Mouse (Mus musculus): Measurements from ENCODE around the gene Creg2.
"Not testable (repeated sequence)": the region's sequence is repeated elsewhere in the genome, so short reads cannot be mapped to it uniquely, and the experiment has no call there.

Gene Creg2

GRCm38 (mm10) chr1:39651241-39651548 lies at the start of gene Creg2:
Gene Creg2 (minus strand): TSS chr1:39651474.
- DNase-seq (ENCODE audit: low spot score in 2 of 2), result no peak

DNA sequence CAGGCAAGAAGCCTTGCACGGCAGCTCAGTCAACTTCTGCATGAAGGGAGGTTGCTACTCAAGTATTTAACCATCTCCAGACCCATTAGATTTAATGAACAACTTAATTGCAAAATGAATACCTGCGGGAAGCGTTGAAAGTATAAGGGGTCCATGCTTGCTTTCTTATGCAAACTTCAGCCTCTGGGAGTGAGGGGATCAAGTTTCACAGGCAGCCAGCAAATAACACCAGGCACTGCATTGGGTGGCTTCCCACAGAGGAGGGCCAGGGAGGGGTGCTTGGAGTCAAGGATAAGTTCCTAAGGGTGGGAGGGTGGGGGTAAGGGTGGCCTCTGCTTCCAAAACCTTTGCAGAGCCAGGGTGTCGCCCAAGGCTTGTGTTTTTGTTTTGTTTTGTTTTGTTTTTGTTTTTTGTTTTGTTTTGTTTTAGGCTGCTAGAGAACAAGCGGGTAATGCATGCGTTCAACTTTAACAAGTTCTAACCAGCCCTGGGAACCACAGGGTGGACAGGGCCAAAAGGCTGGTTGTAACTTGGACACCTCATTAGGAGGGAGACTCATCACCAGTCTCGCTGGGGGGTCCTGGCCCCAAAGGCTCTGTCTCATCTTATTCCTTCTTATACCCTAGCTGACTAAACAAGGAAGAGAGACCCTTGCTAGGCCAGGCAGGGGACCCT lies 49.5 kb upstream of the Creg2 start:
- DNase-seq (ENCODE audit: low spot score in 2 of 2), result no peak

DNA sequence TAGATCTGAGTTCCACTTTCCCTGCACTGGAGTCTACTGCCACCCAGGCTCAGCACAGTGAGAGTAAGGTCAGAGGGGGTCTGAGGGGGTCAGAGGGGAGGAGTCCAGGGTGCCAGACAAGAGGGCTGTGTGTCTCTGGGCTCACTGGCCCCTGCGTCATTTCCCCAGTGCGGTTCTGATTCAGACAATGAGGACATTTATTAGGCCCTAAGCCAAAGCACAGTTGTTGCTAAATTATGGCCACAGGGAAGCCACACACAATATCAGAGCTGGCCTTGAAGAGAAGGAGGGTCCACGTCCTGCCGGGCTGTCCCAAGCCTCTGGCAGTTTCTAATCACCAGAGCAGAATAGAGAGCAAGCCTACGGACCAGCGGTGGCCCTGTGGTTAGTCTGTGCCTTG lies 47.2 kb upstream of the Creg2 start:
- no peak for DNase-seq (ENCODE audit: low spot score in 2 of 2)

GRCm38 (mm10) chr1:39695198-39695597 lies 43.9 kb upstream of the Creg2 start:
- DNase-seq (ENCODE audit: low spot score in 2 of 2), result no peak

DNA sequence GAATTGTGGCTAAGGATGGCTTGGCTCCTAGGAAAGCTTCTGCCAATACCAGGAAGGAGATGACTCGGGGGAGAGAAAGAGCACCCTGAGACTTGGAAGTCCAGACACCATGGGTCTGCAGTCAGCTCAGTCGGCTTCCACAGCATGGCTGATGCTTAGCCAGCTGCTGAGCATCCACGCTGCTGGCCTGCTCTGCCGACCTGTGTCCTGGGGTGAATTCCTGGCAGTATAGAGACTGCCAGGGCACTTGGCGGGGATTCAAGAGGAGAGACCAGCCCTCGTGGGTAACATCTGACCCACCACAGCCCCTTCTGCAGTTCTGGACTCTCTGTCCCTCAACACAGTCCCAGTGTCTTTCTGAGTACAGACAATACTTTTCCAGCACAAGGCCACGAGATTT lies 43.5 kb upstream of the Creg2 start:
- no peak for DNase-seq (ENCODE audit: low spot score in 2 of 2)

DNA sequence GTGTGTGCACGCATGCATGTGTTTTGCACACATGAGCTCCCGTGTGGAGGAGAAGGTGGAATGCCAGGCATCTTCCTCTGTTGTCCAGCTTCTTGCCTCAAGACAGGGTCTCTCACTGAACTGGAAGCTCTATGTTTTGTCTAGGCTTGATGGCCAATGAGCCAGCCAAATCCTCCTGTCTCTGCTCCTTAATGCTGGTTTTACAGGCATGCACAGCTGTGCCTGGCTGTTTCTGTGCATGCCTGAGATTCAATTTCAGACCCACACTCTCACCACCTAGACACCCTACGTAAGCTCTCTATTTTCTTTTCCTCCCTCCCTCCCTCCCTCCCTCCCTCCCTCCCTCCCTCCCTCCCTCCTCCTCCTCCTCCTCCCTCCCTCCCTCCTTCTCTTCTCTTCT lies 40.7 kb upstream of the Creg2 start:
- DNase-seq (ENCODE audit: low spot score in 2 of 2), result no peak

DNA sequence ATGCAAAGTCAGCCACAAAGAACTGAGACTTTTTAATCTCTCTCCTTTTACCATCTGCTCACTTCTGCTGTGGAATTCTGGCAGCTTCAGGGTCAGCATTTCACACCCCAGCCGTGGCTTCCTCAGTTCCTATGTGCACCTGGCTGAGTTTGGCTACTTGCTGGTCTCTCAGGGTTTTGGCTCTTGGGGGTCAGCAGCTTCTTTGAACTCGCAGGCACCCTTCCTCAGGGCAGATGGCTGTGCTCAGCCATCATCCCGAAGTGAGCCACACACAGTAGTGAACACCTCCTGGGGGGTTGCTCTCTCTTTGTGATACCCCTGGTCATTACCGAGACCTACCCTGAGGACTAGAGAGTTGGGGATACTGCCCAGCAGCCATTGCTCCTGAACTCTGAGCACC lies 39.8 kb upstream of the Creg2 start:
- DNase-seq (ENCODE audit: low spot score in 2 of 2), result no peak

- DNase-seq (ENCODE audit: low spot score in 2 of 2), result no peak
These were observed 37.3 kb upstream of the Creg2 start for GRCm38 (mm10) chr1:39688573-39688972.

- DNase-seq (ENCODE audit: low spot score in 2 of 2), result no peak
These were observed 36.0 kb upstream of the Creg2 start for GRCm38 (mm10) chr1:39687279-39687678.

DNA sequence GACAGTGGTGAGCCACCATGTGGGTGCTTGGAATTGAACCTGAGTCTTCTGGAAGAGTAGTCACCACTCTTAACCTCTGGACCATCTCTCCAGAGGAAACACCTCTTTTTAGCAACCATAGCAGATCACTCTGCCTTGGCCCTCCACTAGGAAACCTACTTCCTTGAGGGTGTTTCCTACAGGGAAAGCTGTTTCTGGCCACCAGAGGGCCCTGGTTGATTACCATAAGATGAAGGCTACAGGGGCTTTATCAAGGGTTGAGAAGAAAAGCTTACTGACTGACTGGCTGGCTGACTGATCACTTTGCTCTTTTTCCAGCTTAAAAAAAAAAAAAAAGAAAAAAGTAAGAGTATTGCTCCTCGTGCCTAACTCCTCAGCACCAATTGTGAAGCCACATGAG lies 34.6 kb upstream of the Creg2 start:
- peak; percentile 59 to 76 for DNase-seq (ENCODE audit: low spot score in 2 of 2)

DNA sequence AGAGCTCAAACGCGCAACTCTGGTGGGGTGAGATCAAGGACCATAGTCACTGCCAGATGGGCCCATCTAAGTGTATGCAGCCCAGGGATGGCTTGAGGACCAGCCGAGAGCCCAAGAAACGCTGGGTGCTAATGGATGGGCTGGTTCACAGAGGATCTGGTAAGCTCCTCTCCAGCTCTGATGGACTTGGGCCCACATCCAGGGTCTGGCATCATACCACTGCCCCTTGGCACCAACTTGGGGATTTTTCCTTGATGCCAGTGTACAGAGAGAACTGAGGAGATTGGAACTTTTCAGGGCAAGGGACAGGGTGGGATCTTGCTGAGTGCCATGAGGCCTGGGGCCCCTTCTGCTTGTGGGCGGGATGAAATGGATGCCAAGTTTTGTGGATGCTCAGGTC lies 30.4 kb upstream of the Creg2 start:
- no peak for DNase-seq (ENCODE audit: low spot score in 2 of 2)

GRCm38 (mm10) chr1:39680546-39680945 lies 29.3 kb upstream of the Creg2 start:
- DNase-seq (ENCODE audit: low spot score in 2 of 2), result no peak

DNA sequence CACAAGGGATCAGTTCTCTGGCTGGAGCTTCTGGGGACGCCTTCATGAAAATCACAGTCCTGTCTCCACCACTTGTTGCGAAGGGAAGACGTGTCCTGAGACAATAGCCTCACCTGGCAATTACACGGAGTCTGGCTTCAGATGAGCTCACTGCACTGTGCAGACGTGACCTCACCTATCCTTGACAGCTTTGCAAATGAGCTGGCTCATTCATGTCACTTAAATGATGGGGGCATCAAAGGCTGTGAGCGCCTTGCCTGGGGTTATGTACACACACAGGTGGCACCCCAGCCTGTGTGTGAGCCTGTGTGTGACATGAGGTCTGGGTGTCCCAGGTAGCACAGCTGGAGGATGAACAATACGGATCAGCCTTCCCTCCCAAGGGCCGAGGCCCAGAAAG lies 27.6 kb upstream of the Creg2 start:
- no peak for DNase-seq (ENCODE audit: low spot score in 2 of 2)

DNA sequence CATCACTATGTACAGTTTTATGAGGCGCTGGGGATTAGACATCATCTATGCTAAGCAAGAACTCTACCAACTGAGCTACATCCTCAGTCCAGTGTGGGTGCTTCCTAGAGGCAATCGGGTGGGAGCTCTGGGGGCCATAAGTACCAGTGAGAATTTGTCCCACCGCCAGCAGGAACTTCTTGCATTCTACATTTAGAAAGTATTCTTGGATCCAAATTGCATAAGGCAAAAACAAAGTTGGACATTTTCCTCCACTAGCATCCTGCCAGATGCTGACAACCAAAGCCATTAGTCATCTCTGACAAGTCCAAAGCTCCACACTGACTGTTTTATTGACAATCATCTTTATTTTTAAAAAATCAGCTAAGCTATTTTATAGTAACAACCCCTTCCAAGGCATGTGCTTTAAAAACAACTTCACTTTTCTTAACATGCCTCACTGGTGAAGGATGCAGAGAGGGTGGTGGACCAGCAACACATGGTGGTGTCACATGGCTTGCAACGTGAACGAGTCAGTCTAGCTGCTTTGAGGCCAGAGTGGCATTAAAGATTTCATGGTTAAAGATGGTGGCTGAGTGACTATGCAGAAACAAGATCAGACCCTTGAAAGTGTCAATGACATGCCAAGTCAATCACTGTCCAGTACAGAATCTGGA lies 25.1 kb upstream of the Creg2 start:
- peak in 1 of 2 experiments; percentile 26 for DNase-seq (ENCODE audit: low spot score in 2 of 2)

GRCm38 (mm10) chr1:39672362-39673105 lies 21.3 kb upstream of the Creg2 start:
- DNase-seq (ENCODE audit: low spot score in 2 of 2), result no peak

DNA sequence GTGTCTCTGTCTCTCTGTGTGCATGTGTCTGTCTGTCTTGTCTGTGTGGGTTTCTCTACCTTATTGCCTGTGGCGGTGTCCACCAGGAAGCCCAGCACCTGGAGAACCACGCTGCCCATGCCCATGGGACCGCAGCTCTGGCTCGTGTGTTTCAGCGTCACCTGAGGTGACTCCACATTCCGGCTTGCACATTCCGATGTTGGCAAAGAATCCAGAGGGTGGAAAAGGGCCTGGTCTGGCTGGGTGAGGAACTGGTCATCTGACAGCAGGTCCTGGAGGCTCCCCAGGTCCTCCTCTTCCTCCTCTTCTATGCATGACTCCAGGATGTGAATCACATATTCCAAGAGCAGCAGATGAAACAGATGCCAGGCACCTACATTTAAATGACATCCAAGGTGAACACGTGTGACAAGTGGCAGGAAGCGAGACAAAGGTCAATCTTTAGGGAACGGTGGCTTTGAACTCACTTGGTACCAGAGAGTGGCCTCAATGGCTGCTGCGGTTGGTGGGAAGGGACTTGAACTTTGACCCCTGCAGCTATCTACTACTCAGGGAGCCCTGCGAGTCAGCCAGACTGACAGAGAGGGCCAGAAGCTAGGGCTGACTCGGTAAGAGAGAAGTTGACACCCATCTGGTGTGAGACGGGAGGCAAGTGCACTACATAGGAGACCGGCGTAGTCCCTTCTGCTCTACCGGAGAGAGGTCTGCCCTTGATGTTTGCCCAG lies 19.1 kb upstream of the Creg2 start:
- DNase-seq (ENCODE audit: low spot score in 2 of 2), result no peak

DNA sequence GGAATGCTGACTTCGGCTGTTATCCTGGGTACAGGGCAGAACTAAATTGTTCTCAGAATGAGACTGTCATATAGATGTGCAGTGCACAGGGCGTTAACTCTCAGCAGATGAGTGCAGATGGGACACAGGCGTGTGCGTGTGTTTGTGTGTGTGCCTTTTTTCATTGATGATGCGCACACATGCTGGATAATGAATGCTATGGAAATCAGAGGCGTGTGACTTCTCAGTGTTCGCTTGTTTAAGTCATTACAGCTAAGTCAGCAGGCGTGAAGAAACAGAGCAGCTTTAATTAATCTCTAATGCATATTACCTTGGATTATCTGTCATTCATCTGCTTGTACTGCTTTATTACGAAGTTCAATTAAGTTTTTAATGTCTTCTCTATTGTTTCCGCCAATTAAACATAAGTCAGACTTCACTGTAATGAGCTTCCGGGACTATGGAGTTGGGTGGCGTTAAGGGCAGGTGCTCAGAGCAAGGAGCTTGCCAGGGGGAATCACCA lies 15.5 kb upstream of the Creg2 start:
- DNase-seq (ENCODE audit: low spot score in 2 of 2), result no peak

- DNase-seq (ENCODE audit: low spot score in 2 of 2), result no peak
These were observed 12.9 kb upstream of the Creg2 start for GRCm38 (mm10) chr1:39664039-39664625.

DNA sequence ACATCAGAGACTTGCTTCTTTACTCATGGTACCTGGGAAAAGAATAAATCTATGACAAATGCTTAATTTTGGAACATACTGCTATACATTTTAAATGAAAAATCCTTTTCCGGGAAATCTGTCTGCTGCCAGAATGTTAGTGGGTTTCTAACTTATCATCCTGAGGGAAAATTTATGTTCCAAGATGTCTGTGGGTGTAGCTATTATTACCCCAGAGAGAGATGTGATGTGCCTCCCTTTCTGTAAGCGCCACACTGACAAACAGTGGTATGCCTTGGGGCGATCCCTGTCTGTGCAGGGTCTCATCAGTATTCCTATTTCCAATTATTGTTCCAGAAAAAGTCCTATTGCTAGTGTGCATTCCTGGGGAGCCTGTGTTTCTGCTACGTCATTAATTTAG lies 11.8 kb upstream of the Creg2 start:
- DNase-seq (ENCODE audit: low spot score in 2 of 2), result no peak

DNA sequence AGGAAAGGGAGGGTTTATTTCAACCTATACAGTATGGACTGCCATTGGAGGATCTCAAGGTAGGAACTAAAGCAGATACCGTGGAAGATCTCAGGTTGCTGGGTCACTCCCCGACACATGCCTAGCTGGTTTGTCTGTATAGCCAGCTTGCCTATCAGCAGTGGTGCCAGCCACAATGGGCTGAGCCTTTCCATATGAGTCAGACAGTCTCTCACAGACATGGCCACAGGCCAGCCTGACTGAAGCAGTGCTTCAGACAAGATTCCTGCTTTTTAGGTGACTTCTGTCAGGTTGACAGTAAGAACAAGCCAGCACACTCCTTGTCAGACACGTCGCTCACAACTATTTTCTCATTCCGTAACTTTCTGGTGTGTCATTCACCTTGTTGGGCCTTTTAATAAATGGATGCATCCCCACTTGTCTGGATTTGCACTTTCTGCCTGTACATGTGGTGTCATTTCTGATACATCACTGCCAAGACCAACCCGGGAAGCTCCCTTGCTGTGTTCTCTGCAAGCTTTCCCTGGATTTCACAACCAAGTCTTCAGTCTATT lies 5.8 kb upstream of the Creg2 start:
- no peak for DNase-seq (ENCODE audit: low spot score in 2 of 2)

DNA sequence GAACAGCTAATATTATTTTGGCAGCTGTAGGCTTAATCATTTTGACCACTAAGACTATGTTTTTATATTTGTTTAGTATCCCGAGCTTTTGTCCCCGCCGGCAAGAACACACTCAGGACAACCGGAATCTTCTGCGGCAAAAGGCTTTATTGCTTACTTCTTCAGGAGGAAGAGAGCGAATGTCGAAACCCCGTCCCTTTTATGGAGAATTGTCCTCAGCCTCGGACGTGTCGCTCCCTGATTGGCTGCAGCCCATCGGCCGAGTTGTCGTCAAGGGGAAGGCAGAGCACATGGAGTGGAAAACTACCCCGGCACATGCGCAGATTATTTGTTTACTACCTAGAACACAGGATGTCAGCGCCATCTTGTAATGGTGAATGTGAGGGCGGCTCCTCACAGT lies 3.6 kb upstream of the Creg2 start:
- not testable (repeated sequence) for DNase-seq (ENCODE audit: low spot score in 2 of 2)

GRCm38 (mm10) chr1:39653028-39653427 lies 1.8 kb upstream of the Creg2 start:
- DNase-seq (ENCODE audit: low spot score in 2 of 2), result no peak

Data from frontal cortex, postnatal 14 days (tissue).